Mouse (Mus musculus): ENCODE data around the gene Mt2.

Gene Mt2

DNA sequence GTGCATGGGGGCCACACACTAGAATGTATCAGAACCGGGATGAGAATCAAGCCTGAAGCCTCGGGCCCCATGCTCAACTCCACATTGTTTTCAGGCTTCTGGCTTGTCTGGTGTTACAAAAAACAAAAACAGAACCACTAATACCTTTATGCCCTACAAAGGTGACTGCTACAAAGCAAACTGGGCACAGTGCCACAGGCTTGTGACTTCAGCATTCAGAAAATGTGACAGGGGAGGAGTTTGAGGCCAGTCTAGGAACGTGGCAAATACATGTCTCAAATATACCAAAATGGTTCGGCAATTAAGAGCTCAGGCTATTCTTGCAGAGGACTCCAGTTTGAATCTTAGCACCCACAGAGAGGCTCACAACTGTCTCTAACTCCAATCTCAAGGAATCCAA, 16.4 kb upstream of the Mt2 start:
- TF ChIP-seq GATA4 (IDR thresholded peaks at IDR 0.05; ENCODE audit: insufficient replicate concordance, low read length), result no peak

DNA sequence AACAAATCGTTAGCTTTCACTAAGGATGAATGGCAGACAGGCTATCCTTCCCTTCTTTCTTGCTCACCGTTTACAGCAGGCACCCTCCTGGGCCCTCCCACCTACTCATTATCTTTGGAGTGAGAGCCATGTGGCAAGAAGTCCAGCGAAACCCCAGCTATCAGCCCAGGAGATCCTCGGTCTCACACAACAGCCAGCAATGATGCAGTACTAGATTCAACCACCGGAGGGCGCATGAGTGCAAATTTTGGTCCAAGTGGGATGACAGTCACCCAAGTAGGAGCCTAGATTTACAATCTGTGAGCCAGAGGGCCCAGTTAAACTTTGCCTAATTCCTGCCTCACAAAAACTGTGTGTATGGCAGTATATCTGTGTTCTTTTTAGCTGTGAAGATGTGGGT, 5.2 kb upstream of the Mt2 start:
- no peak for TF ChIP-seq GATA4 (IDR thresholded peaks at IDR 0.05; ENCODE audit: insufficient replicate concordance, low read length)

DNA sequence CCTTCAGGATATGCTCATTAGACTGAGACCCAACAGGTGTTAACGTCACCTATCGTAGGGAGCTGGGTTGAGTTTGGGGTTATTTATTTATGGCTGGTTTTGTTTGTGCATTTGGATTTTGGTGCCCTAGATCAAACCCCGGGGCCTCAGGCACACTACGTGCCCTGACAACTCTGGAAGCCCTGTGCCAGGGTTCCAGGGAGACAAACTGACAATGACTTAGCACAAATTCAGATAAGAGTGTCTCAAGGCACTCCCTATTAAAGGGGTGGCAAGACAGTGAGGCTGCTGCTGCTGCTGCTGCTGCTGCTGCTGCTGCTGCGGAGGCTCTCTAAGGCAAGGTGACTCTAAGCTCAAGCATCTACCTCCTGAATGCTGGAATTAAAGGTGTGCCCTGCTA, 2.9 kb upstream of the Mt2 start:
- TF ChIP-seq GATA4 (IDR thresholded peaks at IDR 0.05; ENCODE audit: insufficient replicate concordance, low read length), result no peak

DNA sequence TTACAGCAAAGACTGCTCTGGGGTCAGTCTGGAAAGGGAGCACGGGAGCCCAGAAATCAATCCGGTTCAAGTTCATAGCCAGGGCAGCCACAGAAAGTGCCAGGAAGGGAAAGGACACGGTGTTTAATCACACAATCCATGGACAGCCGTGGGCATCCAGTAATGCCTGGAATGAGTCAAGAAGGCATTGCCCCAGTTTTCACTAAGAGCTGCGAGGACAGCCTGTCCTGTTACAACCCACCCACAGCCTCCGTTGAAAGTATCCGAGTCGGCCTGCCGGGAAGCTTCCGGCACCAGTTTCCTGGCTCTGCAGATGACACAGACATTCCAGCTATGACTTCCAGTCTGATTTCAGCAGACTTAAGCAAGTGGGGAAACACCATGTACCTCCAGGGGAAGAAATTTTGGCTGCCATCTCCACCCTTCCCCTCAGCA, 1.1 kb upstream of the Mt2 start:
- peak; percentile 48; the same call in 1 of the 2 replicates for TF ChIP-seq GATA4 (IDR thresholded peaks at IDR 0.05; ENCODE audit: insufficient replicate concordance, low read length)

DNA sequence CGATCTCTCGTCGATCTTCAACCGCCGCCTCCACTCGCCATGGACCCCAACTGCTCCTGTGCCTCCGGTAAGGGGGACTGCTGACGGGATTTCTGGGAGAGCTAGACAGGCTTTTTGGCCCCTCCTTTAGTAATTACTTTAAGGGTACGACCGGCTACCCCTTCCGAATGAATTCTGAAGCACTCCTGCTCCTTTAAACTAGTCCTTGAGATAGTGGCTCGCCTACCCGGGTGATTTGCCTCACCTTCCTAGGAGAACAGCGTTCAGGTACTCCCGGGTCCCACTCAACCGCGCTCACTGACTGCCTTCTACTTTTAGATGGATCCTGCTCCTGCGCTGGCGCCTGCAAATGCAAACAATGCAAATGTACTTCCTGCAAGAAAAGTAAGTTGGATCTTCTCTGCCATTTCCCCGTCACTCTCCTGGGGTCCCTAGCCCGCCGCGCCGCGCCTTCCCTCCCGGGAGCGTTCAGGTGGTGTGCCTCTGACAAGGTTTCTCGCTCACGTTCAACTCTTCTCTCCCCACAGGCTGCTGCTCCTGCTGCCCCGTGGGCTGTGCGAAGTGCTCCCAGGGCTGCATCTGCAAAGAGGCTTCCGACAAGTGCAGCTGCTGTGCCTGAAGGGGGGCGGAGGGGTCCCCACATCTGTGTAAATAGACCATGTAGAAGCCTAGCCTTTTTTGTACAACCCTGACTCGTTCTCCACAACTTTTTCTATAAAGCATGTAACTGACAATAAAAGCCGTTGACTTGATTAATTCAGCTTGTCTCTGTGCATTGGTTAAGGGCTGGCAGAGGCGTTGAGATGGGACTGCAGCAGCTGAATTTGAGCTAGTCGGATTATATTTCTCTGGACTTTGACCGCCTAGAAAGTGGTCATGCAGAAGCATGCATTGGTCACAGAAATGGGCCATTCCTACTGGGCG, 607 bp downstream of the Mt2 start:
- TF ChIP-seq GATA4 (IDR thresholded peaks at IDR 0.05; ENCODE audit: insufficient replicate concordance, low read length), result no peak

DNA sequence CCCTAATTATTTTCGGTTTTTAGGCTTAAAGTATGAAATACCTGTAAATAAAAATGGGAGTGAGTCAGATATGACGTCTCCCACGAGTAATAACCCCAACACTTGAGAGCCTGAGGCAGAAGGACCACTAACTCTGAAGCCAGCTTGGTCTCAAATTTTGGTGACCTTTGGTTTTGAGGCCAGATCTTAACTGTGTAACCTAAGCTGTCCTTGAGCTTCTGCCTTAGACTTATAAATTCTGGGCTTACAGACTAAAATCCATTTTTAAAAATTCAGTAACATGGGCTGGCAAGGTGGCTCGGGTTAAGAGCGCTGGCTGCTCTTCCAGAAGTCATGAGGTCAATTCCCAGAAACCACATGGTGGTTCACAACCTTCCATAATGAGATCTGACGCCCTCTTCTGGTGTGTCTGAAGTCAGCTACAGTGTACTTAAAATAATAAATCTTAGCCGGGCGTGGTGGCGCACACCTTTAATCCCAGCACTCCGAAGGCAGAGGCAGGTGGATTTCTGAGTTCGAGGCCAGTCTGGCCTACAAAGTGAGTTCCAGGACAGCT, 1.5 kb downstream of the Mt2 start:
- no peak for TF ChIP-seq GATA4 (IDR thresholded peaks at IDR 0.05; ENCODE audit: insufficient replicate concordance, low read length)

DNA sequence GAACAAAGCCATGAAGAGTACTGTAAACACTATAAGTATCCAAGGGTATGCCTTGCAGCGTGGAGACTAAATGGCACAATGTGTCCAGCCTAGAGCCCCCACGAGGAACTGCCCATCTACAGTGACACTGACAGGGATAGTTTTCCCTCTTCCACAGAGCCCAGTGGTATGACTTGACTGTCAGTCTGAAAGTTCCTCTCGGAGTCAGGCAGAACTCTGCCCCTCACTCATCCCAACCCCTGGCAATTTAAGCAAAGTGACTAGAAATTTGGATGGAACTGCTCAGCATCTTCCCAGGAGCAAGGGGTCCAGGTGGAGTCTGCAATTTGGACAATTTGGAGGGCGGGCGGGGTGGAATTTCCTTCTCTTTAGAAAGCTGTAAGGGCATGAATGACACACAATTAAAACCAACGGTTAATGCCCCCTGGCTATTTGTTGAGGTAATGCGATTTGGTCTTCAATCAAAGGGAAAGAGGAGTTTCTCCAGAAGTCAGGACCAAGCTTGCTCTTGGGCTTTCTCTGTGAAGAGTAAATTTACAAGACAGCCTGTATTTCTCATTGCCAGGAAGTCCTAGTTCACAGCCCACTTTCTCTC, 2.3 kb downstream of the Mt2 start:
- TF ChIP-seq GATA4 (IDR thresholded peaks at IDR 0.05; ENCODE audit: insufficient replicate concordance, low read length), result no peak

DNA sequence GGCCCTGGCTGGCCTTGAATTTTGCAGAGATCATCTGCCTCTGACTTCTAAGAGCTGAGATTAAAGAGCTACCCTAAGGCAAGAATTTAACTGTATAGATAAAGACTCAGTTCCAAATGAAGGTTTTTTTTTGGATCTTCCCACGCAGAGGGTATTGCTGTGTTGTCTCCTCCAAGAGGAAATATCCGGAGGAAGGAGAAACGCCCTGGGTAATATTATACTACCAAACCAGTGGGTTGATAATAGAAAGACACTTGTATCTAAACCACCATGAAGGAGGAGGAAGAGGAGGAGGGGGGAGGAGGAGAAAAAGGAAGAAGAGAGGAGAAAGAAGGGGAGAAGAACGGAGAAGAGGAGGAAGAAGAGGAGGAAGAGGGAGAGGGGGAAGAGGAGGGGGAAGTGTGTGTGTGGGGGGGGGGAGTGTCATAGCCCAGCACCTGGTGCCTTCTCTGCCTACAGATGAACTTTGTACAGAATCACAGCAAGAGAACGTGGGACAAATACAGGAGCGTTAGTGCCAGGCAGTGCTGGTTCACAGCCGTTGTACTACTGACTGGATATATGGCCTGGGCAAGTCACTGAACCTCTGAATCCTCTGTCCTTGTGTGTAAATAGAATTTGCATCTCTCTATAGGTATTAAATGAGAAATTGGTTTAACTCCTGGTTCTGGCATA, 5.4 kb downstream of the Mt2 start:
- no peak for TF ChIP-seq GATA4 (IDR thresholded peaks at IDR 0.05; ENCODE audit: insufficient replicate concordance, low read length)

DNA sequence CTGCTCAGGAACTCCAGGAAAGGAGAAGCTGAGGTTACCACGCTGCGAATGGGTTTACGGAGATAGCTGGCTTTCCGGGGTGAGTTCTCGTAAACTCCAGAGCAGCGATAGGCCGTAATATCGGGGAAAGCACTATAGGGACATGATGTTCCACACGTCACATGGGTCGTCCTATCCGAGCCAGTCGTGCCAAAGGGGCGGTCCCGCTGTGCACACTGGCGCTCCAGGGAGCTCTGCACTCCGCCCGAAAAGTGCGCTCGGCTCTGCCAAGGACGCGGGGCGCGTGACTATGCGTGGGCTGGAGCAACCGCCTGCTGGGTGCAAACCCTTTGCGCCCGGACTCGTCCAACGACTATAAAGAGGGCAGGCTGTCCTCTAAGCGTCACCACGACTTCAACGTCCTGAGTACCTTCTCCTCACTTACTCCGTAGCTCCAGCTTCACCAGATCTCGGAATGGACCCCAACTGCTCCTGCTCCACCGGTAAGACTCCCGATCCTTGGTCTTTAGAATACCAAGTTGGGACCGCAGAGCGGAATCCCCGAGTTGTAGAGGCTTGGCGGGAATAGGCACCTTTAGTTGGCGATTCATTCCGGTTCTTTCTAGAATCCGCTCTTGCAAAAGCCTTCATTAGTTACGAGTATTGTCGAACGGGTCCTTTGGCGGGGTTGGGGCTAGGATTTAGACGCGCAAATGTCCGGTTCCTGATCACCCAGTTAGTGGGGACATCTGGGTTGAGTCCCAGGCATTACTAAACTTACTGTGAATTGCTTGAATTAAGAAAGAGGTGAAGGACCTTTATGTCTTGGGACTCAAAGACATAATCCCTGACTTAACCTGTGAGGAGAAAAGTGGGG, 6.6 kb downstream of the Mt2 start, which contains the start of gene Mt1:
Mt1 (plus strand) TSS at position 226 of the 856 bp plus-strand sequence.
- peak; percentile 93; the same call in 1 of the 2 replicates for TF ChIP-seq GATA4 (IDR thresholded peaks at IDR 0.05; ENCODE audit: insufficient replicate concordance, low read length)

DNA sequence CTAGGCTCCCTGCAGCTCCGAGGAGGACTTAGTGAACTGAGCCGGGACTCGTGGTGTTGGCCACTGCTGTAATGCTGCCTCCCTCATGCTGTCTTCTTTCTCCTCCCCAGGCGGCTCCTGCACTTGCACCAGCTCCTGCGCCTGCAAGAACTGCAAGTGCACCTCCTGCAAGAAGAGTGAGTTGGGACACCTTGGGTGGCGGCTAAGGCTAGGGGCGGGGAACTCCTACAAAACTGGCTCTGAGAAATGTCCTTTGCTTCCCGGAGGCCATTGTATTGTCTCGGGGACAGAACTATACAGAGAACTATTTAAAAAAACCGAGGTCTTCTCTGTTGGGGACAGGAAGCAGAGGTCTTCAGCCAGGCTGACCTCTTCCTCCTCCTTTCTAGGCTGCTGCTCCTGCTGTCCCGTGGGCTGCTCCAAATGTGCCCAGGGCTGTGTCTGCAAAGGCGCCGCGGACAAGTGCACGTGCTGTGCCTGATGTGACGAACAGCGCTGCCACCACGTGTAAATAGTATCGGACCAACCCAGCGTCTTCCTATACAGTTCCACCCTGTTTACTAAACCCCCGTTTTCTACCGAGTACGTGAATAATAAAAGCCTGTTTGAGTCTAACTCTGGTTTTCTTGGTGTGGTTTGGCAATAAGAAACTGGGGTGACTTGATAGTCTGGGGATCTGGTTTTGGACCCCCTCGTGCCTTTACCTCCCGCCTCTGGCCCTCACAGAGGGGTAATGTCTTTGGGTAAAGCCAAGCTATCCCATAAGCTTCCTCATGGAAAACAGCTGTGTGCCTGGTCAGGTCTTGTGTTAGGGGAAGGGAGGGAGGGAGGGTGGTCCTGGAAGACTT, 7.5 kb downstream of the Mt2 start:
- no peak for TF ChIP-seq GATA4 (IDR thresholded peaks at IDR 0.05; ENCODE audit: insufficient replicate concordance, low read length)

DNA sequence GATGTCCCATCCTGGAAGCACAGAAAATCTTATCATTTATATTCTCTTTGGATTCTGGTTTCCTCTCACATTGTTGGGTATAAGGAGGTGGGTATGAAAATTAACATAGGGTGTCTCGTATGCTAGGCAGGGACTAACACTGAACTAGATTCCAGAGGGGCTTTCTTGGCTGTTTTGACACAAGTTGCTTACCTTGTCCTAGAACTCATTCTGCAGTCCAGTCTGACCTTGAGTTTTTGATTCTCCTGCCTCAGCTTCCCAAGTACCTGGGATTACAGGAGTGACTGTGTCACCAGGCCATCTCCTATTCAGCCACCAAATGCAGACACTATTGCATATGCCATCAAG, 8.1 kb downstream of the Mt2 start:
- TF ChIP-seq GATA4 (IDR thresholded peaks at IDR 0.05; ENCODE audit: insufficient replicate concordance, low read length), result no peak

DNA sequence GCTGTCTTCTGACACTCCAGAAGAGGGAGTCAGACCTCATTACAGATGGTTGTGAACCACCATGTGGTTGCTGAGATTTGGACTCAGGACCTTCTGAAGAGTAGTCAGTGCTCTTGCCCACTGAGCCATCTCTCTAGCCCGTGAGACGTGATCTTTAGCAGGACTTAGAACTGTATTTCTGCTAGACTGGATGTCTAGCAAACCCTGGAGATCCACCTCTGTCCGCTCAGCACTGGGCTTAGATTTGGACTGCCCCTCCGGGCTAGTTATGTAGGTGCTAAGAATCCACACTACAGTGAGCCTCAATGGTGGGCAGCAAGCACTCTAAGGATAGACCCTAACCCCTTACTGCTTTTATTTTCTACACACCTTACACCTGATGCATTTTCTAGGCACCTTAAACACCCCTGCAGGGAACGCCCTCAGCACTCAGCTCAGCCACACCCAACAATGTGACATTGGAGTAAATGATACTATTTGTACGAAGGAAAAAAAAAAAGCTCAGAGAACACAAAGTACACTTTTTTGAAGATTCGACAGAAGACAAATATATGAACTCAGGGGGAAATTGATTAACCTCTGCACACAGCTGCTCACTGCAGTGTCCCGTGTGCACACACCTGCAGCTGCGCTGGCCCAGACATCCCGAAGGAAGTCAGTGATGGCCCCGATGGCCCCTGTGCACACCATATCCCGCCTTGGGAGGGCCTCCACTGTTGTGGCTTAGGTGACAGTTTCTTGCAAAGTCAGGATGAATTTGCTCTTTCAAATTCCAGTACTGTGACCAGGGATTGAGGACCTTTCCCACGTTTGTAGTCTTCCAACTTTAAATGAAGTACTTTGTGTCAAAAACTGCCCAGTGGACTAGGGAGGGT, 9.8 kb downstream of the Mt2 start:
- TF ChIP-seq GATA4 (IDR thresholded peaks at IDR 0.05; ENCODE audit: insufficient replicate concordance, low read length), result no peak

DNA sequence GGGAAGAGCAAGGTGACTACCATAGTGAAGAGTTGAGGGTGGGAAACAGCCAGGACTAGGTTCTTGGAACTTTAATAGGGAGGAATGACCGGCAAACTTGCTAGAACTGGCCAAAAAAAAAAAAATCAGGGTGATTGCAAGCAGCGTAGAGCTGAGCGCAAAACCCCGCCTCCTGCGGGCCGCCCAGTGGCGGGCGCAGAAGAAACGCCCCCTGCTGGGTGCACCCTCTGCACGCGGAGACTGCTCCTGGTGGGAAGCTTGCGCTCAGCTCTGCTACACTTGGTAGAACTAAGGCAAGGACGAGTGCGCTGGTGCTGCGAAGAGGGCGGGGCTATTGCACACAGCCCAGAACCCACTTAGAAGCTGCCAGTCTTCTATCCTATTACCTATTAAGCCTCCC, 10.7 kb downstream of the Mt2 start:
- no peak for TF ChIP-seq GATA4 (IDR thresholded peaks at IDR 0.05; ENCODE audit: insufficient replicate concordance, low read length)
